Mouse (Mus musculus): ENCODE data around the gene Haao. TPM values are rescaled to one million over a fixed set of nuclear protein-coding genes. Genes with fewer than 3 reads are reported as not detected.

Gene Haao
- polyA plus RNA-seq, 1 experiment = 5.2 TPM

DNA sequence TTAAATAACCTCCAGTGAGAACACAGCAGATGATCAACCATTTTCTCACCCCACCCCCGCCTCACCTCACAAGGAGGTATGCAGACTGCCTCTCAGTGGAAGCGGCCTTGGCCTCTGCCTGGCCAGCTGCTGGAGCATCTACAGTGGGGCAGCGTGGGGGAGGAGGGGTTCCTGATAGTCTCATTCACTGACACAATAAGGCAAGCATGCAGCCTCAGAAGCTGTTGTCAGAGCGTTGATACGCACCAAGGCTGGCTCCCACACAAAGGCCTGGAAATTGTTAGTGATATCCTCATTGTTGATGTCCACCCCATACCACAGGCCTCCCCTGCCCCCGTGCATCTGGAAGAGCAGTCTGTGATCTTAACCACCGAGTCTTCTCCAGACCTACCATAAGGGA, 4.0 kb downstream of the Haao start:
- 81% methylated on average over 7 of the region's 7 CpGs for WGBS

DNA sequence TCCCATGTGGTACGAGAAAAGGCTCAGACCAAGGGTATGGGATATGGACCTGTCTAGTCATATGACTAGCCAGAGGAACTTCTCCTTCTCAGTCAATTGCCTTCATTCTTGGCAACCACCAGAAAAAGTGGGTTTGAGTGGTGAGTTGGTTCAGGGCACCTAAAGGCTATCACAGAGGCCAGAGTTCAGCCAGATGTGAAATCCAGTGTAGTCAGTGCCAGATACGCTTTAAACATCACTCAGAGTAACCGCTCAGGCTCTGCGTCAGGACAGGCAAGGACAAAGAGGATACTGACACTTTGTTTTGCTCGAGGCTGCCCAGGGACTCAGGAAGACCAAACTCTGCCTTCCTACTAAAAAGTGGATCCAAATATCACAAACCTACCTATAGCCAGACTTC, 6.8 kb downstream of the Haao start:
- 88% methylated on average over 5 of the region's 5 CpGs for WGBS

More for the DNA sequence above, 4.0 kb downstream of the Haao start:
- no peak for DNase-seq (ENCODE audit: low read depth, low spot score)

DNA sequence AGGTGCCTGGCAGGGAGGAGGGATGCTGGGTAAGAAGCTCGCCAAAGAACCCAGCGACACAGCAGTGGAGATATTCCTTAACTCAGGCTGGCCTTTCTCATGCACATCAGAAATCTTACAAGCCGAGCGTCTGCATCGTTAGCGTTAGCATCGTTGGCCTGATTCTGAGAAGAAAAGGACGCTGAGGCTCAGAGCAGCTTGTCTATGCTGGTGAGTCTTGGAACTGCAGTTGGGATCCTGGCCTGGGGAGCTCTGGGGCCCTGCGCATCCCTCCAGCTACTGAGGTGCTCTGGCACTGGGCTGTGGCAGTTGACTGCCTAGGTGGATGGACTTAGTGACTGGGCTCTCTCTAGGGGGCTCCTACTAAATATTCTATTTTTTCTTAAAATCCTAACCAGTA, 8.6 kb downstream of the Haao start:
- DNase-seq (ENCODE audit: low read depth, low spot score) = no peak
- 79% methylated on average over 9 of the region's 9 CpGs for WGBS

More for the DNA sequence above, 6.8 kb downstream of the Haao start:
- no peak for DNase-seq (ENCODE audit: low read depth, low spot score)

DNA sequence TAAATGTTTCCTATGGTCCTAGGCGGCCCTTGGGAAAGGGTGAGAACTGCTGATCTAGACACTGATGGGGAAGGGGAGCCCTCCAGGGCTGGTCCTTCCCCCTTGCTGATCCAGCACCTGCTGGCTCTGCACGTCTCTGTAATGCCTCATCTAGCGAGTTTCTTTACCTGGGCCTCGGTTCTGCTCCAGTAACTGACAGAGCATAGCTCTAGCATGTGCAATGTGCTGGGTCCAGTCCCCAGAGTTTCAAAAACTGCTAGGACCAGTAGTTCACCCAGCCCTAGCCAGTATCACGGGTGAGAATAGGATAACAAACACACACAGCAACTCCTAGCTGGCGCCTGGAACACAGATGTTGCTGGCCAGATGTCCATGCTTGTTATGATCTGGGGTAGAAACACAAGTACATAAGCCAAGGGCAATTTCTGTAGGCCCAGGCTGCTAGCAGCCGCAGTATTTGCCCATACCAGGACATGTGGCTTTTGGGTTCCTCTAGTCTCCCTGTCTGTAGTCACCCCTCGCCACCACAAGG, 10.0 kb downstream of the Haao start:
- DNase-seq (ENCODE audit: low read depth, low spot score) = no peak
- 61% methylated on average over 8 of the region's 8 CpGs for whole genome bisulfite sequencing

DNA sequence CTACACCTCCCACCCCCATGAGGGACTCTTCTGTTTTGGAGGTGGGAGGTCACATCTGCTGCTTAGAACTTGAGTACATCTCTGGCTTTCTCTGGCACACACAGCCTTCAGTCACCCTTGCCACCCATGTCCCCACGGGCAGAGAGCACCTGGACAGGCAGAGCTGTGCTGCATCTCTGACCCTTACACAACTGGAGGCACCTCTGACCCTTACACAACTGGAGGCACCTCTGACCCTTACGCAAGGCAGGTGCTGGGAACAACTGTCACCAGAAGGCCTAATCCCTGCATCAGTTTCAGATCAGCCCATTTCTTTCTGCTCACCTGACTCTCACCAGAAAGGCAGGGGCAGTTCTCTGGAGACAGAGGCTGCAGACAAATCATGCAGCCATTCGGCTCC, 11.7 kb downstream of the Haao start:
- no peak for DNase-seq (ENCODE audit: low read depth, low spot score)
- WGBS = 85% methylated on average over 3 of the region's 3 CpGs

DNA sequence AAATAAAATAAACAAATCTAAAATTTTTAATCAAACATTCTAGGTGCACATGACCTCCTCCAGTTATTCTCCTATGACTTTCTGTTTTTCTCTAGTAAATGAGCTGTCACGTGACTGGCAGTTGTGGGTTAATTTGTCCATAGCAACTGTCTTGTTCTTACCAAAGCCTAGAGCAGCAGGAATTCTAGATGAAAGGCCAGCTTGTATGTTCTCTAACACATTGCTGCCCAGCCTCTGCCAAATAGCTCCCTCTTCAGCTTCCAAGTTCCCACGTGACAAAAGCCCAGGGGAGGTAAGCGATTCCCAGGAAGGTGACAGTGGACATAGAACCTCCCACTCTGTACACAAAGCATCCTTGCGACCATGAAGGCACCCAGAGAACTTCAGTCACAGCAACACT, 13.6 kb downstream of the Haao start:
- WGBS = 41% methylated on average over 4 of the region's 4 CpGs
- DNase-seq (ENCODE audit: low read depth, low spot score) = no peak

DNA sequence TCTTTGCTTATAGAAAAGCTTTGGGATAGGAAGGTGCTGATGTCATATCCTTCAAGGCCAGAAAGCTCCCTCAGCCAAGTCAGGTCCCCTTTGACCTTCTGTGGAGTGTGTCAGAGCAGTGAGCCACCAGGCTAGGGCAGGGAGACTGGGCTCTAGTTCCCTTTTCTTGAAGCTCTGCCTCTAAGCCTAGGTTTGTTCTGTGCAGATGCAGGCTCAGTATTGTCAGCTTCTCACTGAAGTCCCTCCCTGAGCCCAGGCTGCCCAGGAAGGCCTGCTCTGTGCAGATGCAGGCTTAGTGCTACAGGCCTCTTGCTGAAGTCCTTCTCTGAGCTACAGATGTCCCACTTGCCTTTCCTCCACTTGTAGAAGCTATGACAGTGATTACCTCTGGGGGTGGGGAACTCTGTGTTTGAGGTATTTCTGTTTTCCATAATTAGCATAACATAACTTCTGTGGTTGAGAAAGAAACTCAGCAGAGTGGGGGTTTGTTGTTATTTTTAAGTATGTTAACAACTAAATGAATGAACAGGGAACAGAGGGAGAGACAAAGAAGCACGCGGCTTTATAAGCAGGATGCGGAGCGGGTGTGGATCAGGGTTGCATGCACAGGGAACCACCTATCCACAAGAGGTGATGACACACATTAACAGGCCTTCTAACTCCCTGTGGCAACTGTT, 17.0 kb downstream of the Haao start:
- 91% methylated on average over 4 of the region's 4 CpGs for WGBS
- DNase-seq (ENCODE audit: low read depth, low spot score) = no peak

DNA sequence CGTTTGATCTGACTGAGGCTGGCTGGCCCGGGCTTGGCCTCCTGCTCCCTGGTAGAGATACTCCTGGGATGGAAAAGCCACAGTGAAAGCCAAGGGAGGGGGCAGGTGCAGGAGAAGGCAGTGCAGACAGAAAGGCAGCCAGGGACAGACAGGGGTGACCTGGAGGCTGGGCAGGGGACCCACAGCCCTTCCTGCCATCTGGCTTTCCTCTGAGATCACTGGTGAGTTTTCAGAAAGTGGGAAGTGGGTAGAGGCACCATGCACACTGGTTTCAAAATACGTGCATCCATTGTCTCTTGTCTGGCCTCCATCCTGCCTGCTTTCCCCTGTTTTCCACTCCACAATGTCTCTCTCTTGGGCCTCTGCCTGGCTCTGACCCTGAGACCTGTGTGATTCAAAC, 18.4 kb downstream of the Haao start:
- WGBS = 74% methylated on average over 3 of the region's 3 CpGs
- DNase-seq (ENCODE audit: low read depth, low spot score) = no peak

DNA sequence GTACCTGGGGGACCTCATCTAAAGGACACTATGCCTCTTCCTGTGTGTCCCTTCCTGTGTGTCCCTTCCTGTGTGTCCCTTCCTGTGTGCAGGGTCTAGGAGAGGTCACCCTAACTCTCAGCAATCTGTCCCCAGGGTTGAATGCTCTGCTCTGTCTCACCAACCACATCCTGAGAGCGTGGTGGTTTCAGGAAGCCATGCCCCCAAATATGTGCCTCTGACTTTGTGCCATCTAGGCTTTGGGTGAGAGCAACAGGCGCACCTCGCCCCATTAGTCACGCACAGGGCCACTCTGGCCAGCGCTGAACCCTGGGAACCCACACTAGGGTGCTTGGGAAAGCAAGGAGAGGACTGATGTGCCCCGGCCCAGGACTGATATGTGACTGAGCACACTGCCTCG, 23.9 kb downstream of the Haao start:
- 80% methylated on average over 7 of the region's 7 CpGs for WGBS
- no peak for DNase-seq (ENCODE audit: low read depth, low spot score)

DNA sequence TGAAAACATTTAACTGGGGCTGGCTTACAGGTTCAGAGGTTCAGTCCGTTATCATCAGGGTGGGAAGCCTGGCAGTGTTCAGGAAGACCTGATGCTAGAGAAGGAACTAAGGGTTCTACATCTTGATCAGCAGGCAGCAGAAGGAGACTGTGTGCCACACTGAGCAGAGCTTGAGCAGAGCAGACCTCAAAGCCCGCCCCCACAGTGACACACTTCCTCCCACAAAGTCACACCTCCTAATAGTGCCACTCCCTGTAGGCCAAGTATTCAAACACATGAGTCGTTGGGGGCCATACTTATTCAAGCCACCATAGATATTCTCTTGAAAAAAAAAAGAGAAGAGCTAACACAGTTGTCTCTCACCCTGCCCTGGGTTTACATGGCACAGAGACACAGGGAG, 25.9 kb downstream of the Haao start:
- no peak for DNase-seq (ENCODE audit: low read depth, low spot score)
- whole genome bisulfite sequencing = 79% methylated on average over 3 of the region's 3 CpGs

DNA sequence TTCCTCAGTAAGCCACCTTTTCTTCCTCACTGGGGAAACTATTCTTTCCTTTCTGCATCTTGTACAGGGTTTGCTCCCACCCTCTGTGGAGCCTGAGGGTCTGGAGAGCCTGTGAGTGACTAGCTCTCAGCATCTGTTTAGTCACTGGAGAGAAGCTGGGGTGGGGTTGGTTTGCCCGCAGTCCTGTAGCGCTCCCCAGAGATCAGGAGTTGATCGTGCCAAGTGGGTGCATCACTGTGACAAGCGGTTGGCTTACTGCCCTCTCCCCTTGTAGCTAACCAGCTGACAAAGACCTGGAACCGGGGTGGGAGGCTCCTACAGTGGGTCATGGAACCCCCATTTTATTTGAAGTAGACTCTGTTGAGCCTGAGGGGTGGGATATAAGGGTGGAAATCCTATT, 27.1 kb downstream of the Haao start:
- 86% methylated on average over 5 of the region's 5 CpGs for WGBS
- no peak for DNase-seq (ENCODE audit: low read depth, low spot score)

DNA sequence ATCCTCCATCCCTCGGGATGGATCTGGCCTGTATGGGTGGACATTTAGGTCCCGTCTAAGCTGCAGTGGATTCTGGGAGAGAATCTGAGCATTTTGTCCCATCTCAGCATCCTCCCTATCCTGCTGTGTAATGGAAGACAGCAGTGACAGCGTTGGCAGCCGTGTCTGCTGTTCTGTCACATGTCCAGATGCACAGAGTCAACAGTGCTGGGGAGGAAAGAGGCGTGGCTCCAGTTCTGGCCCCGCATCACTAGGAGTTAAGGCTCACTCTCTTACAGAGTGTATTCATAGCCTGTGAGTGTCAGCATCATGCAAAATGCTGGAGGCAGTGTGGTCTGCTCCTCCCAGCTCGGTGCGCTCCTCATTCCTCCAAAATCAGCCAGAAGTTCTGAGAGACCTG, 28.3 kb downstream of the Haao start:
- no peak for DNase-seq (ENCODE audit: low read depth, low spot score)
- 48% methylated on average over 8 of the region's 8 CpGs for WGBS

DNA sequence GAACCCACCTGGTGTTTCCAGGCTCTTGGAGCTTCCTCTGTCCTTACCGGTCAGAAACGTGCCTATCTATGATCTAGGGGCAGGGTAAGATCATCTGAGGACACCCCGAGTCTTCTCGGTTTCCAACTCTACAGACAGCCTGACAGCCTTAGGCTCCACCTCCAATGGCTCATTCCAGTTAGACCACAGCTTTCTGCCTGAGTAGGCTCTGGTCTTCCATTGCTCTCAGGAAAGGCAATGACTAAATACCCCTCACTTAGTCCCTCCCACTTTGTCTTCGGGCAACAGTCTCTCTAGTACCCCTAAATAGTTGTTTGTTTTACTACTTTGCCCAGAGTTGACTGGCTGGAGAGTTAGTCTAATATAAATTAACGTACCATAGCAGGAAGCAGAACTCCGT, 30.8 kb downstream of the Haao start:
- DNase-seq (ENCODE audit: low read depth, low spot score) = no peak
- WGBS = 64% methylated on average over 7 of the region's 7 CpGs

DNA sequence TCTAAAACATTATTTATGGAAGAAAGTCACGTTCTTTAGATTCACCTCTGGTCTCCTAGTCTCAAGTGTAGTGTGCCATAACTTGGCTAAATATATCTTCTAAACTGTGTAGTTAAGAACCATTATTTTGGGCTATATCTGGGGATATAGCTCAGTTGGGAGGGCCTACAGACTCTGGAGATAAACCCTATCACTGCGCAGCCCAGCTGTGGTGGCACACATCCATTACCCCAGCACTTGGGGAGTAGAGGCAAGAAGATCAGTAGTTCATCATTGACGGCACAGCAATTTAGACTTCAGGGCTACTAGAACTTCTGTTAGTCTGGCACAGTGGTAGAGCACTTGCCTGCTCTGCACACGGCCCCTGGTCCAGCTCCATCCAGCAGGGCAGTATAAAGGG, 34.7 kb downstream of the Haao start:
- no peak for DNase-seq (ENCODE audit: low read depth, low spot score)
- 93% methylated on average over 4 of the region's 4 CpGs for WGBS

DNA sequence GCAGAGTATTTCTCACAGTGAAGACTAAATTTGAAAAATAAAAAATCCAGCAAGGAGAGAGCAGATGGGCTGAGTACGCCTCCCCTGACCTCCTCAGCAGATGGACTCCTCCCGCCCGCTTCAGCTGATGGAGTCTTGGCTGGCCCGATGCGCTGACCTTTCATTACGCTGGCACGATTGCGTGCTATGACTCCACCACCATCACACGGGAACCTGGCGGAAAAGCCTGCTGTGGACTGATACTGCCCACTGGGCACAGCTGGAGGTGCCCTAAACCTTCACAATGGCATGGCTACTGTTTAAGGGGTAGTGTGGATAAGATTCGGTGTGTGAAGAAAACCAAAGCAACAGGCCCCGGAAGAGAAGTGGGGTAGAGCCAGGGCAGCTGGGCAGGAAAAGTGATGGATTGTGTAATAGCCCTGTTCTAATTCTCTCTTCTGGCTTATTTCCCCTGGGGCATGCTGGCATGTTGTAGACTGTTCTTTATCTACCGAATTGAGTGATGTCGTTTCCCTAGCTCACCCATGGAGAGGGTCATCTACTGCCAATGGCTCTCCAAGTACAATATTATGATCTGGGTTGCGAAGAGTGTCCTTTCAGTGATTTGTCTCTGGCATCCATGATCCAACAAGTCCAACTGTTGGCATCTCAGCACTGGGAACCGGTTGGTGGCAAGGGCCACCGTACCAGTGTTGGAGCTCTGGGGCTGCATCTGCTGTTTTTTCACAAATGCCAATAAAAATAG, 35.4 kb downstream of the Haao start:
- WGBS = 93% methylated on average over 17 of the region's 17 CpGs
- no peak for DNase-seq (ENCODE audit: low read depth, low spot score)

DNA sequence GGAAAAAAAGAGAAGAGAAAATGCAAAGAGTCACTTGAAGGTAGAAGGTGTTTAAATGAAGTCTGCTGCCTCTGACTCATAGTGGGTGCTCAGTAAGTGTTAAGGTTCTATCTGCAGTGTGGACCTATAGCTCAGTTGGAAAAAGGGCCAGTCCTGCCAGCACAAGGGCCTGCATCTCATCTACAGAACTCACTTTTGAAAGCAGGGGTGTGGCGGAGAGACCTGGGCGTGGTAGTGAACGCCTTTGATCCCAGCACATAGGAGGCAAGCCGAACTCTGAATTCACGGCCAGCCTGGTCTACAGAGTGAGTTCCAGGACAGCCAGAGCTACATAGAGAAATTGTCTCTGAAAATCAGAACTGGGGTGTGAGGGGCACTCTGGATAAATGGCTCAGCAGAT, 37.5 kb downstream of the Haao start:
- no peak for DNase-seq (ENCODE audit: low read depth, low spot score)
- WGBS = 58% methylated on average over 5 of the region's 5 CpGs

DNA sequence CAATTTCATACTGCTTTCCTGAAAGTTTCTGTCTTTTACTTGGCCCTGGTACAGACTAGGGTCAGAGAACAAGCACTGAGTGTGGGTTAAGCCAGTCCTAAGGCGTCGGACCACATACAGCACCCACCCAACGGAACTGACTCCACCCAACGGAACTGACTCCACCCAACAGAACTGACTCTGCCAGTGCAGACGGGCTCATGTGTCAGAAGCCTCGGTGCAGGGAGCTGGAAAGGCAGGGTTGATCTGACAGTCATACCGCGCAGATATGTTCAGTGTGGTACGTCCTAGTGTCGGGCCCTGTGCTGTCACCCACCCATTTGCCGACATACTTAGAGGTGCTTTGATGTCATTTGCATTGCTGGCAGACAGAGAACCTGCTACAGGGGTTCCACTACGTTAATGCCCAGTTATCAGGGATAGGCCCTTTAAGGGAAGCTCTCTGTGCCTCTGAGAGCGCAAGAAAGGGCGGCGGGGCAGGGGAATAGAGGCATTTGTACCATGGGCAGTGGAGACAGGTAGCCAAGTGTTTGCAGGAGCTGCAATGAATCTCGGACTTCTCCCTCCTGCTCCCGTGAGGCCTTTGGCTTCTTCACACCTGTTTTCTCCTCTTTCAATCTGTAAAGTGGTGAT, 38.5 kb downstream of the Haao start:
- DNase-seq (ENCODE audit: low read depth, low spot score) = no peak
- WGBS = 89% methylated on average over 17 of the region's 17 CpGs

DNA sequence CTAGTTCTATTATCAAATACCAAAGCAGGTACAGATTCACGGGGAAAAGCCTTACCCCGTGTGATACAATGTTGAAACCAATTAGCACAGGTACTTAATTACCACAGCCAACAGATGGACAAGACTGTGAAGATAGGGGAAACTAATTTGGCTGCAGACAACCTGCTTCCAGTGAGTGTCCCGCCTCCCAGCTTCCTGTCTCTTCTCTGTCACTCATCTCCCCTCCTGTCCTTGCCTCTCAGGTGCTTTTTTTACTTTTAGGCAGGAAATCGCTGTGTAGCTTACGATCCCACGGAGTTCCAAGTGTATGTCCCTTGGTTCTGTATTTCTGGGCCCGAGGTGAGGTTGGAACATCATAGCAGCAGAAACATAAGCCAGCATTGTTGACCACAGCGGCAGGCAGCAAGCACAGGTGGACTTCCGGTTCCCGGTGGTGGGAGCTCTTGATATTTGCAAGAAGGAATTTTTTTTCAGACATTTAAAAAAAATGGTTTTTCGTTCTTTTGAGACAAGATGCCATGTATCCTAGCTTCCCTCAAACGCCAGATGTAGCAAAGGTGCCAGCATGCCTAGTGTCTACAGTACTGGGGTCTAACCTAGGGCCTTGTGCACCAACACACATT, 39.2 kb downstream of the Haao start:
- WGBS = 94% methylated on average over 12 of the region's 12 CpGs

DNA sequence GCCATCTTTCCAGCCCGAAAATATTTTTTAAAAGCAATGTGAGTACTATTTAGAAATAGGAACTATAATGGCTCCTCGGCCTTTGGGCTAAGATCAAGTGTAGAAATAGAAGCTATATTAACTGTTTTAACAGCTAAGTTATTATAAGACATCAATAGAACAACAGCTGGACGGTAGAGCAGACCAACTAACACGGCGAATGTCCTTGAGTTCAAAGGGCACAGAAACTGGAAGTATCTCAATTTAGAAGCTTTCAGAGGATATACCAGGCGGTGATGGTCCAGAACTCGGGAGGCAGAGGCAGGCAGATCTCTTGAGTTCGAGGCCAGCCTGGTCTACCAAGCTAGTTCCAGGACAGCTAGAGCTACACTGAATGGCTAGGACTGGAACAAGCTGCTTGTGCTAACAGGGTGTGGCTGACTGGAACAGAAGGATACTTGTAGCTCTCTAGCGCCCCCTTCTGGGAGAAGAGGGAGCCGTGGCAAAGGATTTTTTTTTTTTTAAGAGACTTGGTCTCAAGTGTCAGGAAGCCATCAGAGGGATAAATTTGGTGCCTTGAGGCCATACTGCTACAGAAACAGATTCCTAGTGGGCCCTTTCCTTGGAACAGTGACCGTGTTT, 39.9 kb downstream of the Haao start:
- peak; percentile 56 for DNase-seq (ENCODE audit: low read depth, low spot score)
- 79% methylated on average over 11 of the region's 11 CpGs for WGBS

More for the DNA sequence above, 39.2 kb downstream of the Haao start:
- no peak for DNase-seq (ENCODE audit: low read depth, low spot score)

DNA sequence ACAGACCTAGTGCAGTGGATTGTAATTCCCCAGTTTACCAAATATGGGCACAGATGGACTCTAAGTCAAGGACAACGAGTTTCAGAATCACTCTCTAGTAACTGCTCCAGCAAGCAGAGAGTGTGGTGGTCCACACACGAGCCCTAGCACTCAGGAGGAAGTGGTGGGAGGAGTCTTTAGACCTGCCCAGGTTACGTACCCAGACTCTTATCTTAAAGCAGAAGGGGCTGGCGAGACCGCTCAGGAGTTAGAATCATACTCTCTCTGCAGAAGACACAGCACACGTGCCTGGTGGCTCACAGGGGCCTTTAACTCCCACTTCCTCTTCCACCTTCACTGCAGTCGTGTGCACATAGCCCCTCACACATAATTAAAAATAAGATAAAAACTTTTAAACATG, 40.4 kb downstream of the Haao start:
- WGBS = 74% methylated on average over 7 of the region's 7 CpGs
- no peak for DNase-seq (ENCODE audit: low read depth, low spot score)
